Mouse (Mus musculus) lung, postnatal 10 days (tissue): ENCODE measurements around the gene Gpr146.

Experiments used
- DNase-seq: peaks from one replicate; pipeline ENCODE4 v3.0.0; 2021

The Gpr146 gene

DNA sequence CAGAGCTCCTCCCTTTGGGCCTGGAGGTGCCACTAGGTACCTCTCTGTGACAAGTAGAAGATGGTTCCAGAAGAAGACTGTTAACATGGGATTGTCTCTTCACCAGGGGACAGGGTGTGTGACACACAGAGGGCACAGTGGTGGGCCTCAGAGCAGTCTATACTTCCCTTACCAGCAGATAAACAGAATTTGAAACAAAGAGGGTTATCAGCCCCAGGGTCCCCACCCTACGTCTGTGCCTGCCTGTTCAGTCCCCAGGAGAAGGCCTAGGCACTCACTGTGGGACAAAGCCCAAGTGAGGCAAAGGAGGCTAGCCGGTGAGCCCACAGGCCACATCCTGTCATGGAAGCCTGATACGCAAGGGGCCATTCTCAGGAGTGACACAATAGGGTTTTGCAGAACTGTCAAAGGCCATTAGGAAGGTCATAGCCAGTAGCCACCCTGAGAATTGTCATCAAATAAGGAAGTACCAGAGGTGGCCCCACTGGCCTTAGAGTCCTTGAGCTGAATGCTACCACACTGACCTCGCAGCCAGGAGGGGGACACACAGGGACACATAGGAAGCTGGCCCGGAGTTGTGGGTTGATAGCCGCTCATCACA is 27.4 kb downstream of the Gpr146 start, which contains the start of gene C130050O18Rik:
Gene C130050O18Rik (plus strand): TSS at position 480 of the 601 bp plus-strand sequence.
- no peak for DNase-seq

DNA sequence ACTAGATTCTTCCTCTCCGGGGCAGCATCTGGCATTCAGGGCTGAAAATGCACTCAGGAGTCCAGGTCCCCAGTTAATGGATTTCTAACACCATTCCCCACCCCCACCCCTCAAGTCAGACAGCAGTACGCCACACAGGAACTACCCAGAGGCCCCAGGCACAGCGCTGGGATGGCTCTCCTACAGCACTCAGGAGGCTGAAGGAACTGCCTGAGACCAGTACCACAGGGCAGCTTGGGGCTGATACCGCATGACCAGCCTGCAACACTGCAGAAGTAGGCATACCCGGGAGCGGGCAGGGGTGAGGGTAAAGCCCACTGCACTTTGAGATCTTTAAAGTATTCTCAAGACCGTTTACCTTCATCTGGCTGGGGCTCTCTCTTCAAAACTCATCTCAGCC is 28.0 kb downstream of the Gpr146 start:
- DNase-seq = no peak

DNA sequence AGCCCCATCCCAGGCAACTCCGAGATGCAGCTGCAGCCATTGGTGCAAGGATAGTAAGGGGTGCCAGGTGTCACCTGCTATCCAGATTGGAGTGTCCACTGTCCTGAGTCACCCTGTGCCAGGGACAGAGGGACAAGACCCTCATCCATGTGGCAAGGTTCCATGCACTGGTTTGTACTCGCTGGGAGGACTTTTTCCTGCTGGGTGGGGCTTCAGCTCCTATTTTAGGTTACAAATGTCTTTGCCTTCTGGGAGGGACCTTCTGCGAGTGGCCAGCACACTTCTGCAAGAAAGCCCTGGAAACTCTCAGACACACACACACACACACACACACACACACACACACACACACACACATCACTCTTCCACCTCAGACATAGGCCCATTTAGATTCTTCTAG is 28.5 kb downstream of the Gpr146 start:
- DNase-seq = no peak

DNA sequence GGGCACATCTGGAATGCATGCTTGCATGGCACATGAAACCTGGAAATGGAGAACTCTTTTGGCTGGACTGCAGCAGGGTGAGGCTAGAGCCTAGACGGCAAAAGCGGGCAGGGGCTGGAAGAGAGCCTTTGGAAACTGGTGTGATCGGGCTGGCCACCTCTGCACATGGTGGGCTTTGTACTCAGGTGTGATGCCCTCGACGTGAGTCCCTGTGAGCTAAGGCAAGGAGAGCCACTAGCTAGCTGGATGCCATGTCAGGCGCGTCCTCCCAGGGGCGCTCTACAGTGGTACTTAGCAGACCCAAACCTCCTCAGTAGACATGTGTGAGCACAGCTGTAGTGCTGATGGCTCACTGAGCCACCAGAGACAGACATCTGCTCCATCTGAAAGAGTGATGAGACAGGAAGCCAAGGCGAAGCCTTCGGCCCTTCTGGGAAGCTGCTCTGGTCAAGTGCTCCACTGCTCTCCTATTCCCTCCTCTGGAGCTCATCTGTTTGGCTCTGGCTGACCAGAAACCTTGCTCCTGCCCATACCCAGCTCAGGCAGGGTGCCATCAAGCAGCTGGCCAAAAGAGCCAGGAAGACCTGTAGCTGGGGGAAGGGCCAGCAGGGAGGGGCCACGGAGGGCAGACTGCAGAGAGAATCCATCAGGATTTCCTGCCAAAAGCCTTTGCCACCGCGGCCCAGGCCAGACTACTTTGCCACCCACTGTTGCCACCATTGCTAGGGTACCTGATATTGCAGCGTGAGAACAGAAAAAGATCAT is 29.8 kb downstream of the Gpr146 start:
- DNase-seq = peak; percentile 58

DNA sequence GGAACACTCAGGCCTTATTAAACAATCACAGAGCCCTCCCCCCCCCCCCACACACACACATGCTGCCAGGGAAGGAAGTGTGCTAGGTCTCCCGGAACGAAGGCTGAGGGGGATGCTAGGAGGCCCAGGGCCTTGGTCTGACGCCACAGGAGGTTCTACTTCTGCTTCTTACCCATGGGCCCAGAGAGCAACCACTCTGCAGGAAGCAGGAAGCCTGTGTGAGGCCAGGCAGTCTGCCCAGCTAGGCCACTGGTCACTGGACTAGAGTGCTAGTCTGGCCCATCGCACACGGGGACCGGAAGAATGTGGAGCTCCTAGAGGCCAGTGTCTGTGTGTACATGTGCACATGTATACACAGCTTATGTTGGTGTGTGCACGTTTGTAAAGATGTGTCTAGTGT is 31.0 kb downstream of the Gpr146 start:
- peak; percentile 65 for DNase-seq

DNA sequence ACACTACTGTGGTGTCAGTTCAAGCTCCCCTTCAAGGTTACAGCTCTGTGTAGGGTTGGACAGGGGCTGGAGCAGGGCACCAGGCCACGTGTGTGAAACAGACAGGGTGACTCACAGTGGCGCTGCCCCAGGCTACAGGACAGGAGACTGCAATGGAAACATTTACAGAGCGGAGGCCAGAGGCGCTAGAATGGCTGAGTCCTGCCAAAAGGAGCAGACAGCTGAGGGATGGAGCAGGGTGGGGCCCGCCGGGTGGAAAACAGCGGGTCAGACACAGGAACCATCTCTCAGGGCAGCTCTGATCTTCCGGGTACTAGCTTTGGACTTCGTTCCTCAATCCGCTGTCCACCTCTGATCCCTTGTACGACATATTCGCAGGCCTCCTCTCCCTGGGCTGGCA is 31.9 kb downstream of the Gpr146 start:
- DNase-seq = peak; percentile 90

DNA sequence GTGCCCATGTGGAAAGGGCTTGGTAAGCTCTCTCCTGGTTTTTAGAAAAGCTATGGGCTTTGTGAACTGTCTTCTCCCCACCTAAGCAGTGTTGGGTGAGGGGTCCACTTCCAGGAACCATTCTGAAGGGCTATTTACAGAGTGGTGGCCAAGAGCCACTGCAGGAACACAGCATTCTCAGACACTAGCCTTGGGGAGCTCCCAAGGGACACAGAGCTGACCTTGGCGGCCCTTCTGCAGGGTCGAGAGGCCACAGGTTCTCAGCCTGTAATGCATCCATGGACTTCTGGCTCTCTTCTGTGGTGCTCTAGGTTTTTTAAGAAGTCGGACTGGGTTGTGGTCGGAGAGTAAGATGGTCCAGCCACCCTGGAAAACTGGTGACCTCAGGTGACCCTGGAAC is 32.6 kb downstream of the Gpr146 start:
- DNase-seq = no peak

DNA sequence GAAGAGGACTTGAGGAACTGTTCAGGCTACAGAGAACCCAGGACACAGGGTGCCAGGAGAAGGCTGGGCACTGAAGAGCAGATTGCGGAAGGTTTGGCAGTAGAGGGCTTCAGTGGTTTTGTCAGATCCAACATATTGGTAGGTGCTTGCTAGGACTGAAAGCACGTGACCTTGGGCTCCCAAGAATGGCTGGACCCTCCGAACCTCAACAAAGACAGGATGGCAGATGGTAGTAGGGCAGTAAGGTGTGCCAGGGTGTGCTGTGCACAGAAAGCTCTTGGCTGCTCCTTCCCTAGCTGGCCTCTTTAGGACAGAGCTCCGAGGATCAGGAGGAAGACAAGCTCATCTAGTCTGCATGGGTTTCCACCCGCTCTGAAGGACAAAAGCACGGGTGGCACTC is 33.6 kb downstream of the Gpr146 start:
- no peak for DNase-seq

DNA sequence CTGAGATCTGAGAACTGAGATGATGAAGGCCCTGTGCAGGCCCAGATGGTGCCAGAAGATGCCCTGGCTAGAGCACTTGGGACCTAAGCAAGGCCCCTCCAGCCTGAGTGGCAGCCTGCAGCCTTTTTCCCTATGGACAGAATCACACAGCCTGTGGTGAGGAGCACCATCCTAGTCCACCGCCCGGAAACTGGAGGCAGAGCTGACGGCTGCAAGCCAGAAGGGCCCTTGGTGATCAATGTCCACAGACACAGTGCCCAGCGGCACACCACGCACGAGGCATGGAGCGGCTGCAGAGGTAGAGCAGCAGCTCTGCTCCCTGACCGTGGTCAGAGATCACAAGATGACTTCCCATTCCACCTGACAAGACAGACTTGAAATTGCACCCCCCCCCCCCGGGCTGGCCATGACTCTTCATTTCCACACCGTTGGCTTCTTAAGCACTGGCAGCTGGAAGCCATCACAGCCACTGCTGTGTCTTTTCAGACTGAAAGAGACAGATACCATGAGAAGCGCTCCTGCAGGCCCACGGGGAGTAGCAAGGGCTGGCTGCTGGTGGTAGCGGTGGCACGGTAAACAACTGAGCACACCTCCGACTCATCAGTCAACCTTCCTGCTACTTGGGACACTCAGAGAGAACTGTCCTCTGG is 34.3 kb downstream of the Gpr146 start:
- peak; percentile 53 for DNase-seq

DNA sequence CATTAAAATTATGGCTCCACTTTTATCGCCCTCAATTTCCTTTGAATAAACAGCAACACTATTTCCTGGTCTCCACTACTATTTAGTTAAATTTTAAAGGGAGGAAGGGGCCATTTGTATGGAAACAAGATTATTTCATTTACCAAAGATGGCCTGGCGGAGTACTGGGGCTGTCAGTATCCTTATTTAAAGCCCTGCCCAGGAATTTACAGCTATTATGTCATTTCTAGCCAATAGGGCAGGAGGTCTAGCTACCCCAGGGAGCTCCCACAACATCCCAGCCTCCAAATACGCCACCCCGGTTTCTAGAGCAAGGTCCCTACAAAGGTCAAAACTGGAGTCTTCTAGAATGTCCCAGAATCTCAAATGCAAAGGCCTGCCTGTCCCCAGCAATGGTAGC is 36.0 kb downstream of the Gpr146 start:
- no peak for DNase-seq

DNA sequence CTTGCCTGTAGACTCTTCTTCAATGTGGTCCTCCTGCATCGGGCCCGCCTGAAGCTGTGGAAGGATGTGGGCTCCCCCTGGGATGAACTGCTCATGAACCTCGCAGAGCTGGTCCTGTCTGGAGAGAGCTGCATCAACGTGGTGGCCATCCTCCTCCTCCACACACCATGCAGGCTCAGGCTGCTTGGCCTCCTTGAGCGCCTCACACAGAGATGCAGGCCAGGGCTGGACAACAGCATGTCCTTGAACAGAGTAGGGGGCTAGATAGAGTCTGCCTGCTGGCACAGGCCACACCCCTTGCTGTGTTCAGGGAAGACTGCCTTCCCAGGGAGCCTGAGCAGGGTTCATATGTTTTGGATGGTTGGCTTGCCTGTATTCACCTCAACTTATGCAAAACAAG is 37.5 kb downstream of the Gpr146 start:
- no peak for DNase-seq

DNA sequence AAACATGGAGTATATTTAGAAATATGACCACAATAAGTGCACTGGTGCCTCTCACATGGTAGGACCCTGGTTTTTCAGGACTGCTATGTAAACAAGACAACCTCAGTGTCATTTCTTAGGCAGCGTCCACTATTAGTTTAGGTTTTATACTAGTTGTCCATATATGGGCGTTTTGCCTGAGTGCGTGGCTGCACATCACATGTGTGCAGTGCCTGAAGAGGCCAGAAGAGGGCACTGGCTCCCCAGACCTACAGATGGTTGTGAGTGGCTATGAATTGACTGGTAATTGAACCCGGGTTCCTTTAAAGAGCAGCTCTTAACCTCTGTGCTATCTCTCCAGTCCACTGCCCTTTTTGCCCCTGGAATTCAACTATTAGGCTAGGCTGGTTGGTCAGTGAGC is 39.4 kb downstream of the Gpr146 start:
- no peak for DNase-seq

DNA sequence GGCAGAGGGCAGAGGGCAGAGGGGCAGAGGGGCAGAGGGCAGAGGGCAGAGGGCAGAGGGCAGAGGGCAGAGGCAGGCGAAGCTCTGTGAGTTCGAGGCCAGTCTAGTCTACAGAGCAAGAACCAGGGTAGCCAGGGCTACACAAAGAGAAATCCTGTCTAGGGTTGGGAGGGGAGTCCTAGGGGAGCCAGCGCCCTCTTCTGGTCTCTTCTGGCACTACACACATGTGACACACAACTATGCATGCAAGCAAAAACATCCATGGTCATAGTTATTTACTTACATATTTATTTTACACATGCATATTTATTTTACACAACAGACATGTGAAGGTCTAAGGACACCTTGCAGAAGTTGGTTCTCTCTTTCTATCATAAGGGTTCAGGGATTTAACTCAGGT is 40.0 kb downstream of the Gpr146 start:
- DNase-seq = no peak

DNA sequence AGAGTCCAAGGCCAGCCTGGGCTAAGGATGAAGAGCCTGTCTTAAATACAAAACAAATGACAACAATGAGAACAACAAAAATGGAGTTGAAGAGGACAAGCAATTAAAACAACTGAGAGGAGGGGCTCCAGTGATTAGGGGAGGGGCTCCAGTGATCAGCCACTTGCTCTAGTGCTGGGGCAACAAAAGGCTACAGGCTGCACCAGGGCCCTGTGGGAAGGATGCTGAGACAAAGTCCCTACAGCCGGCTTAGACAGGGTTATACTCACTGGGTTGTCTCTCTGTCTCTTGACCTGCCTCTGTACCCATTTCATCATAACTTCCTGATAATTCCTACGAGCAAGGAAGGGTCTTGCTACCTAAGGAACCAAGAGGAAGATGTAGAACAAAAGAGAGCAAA is 40.6 kb downstream of the Gpr146 start:
- DNase-seq = no peak

DNA sequence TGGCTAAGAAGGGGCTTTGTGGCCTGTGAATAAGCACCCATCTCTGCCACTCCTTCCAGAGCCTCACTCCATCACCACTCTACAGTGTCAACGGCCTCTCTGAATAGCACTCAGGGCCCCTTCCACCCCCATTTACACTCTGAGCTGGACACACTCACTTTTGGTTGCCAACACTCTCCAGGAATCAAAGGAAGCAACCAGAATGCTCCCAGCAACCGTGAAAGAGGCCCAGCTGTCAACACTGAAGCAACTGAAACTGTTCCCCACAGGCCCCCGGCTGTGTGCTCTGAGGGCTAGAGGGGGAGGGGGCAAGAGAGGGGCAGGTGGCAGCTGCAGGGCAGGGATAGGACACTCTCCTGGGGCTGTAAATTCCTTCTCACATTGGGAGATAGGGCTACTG is 41.1 kb downstream of the Gpr146 start:
- DNase-seq = no peak

DNA sequence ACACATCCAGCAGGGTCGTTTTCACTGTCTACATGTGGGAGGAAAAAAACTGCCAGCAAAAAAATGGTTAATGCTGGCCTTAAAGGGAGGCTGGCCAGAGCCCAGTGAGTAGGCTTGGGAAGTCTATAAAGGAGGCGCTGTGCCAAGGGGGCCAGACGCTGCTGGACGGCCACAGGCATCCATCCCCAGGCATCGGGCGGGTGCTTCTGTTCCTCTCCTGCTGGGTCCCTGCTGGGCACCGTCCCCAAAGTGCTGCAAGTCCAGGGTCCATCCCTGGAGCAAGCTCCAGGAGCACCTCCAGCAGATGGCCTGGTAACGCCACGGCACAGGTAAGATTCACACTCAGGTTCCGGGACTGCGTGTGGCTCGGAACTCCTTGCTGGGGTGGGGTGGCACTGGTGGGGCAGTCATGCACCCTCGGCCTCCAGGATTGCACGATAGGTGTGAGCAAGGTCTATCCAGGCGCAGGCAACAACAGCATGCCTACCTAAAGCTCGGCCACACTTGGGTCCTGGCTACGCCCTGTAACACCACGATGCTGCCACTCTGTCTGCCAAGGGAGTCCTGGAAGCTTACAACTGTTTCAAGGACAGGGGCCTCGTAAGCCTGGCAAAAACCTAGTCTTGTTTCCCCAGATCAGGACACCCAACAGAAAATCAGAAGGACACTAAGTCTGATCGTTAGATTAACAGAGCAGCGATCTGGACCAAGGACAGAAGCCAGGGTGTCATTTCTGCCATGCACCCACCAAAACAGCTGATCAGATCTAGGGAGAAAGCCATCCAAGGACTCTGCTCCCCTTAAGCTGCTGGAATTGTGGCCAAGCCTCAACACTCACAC is 45.7 kb downstream of the Gpr146 start, which contains the start of gene Gper1:
Gene Gper1 (plus strand): TSS at position 126 of the 840 bp plus-strand sequence.
- peak; percentile 83 for DNase-seq

DNA sequence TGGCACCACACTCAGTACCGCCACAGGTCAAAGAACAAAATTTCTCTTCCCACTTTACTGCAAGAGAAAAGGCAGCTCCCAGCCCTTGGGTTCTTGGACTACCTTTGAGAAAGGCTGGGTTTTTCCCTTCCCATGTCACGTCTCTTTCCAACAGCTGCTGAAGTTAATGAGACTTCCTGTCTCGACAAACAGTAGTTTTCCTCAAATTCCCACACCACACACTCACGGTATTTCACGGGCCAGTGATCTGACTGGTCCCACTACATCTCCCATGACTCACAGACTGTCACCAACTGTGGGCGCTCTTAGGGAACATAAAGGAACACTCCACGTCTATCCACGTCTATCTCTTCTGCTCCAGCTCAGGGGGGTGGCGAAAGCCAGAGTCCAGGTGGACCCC is 47.7 kb downstream of the Gpr146 start:
- DNase-seq = no peak

DNA sequence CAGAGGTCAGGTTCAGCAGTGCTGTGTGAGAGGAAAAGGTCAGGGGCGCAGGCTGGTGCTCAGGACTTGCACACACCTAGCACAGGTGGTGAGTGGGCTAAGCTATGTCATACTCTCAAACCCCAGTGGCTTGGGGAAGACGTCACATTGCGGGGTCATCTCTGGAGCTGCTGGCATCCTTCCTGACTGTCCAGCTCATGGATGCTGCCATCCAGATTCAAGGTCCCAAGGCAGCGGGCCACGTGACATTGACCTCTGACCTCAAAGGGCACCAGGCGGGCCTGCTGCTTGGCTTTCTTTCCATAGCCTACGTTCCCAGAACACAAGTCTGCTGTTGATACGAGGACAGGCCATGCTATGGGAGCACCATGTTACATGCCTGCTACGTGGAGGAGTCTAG is 49.5 kb downstream of the Gpr146 start:
- no peak for DNase-seq

DNA sequence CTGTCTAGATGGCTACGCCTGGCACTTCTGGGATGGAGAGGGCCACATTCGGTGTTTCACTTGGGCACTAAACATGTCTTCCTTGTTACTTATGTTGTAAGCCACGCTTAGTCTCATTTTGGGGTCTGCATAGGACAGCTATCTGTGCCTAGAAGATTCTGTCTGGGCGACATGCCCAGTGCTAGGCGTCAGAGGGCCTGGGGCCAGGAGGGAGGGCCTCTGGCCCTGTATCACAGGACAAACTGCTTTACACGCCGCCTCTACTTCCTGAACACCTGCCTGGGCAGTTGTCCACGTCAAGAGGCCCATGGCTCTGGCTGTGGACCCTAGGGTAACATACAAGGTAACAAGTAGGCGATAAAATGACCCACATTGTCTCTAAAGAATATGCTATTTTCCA is 50.5 kb downstream of the Gpr146 start:
- DNase-seq = peak; percentile 64

DNA sequence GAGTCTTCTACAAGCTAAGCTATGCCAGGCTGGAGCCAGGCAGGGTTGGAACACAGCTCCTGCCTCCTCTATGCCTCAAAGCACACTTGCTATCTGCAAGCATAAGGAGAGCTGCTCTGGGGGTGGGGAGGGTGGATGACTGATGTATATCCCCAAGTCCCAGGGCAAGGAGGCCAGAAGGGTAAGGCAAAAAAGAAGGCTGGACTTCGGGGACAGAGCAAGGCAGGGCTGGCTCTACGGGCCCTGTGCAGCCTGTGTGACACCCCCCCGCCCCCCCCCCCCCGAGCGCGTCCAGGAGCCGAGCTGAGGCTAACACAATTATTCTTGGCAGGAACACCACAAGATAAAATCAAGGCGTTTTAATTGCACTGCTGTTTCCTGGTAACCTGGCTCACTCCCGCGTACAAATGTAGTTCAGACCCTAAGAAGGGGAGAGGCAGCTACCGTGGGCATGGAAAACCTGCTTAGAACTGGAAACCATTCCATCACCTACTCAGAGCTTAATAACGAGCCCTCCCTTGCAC is 52.4 kb downstream of the Gpr146 start:
- no peak for DNase-seq

DNA sequence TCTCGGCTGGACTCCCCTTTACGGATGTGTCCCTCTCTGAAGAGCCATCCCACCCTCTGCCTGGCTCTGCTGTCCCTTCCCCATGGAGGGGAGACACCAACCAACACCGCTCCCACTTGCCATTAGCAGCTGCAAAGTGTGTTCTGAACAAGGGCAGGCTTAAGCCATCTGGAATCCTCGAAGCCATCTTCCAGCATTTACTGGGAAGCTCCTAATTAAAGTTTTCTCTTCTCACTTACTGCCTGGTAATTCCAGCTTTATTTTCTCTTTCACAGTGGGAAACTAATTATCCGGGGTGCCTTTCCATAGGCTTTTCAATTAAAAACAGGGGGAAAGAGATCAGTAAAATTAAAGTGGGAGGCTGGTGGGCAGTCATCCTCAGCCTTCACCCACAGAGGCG is 54.8 kb downstream of the Gpr146 start:
- no peak for DNase-seq

DNA sequence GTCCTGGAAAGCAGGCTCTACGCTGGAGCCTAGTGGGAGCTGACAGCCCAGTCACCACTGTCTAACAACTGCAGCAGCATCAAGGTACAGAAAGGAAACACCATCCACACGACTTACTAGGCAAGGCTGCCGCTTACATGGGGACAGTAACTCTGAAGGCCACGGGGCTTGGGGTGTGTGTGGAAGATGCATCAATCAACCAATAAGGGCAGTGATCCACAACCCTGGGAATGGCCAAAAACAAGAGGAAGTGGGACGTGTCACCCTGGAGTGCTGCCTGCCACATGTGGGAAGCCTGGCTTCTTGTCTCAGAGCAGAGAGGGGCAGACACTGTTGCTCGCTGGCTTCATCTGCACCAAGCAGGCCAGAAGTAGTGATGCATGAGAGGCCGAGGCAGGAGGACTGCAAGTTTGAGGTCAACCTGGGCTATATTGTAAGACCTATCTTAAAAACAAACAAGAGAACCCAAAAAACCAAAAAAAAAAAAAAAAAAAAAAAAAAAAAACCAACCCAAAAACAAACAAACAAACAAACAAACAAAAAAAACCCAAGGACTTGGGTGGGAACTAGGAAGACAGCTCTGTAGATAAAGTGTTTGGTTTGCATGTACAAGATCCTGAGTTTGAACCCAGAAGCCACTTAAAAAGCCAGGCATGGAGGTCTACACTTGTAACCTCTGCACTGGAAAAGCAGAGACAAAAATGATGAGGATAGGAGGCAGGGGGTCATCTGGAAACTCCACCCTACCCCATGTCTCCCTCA is 55.4 kb downstream of the Gpr146 start:
- DNase-seq = peak; percentile 46
